Mouse (Mus musculus): Measurements from ENCODE around the gene Mip. TPM values are rescaled to one million over a fixed set of nuclear protein-coding genes. Genes with fewer than 3 reads are reported as not detected.

Mip gene
- total RNA-seq (2014; rRNA removed) = 0.05 TPM in 1 of 2 replicates, not detected in the other
- not detected in 2 replicates for polyA plus RNA-seq (2015; fragmentation: Nextera tagmentation; extraction: Ambion mirVana)

- Histone ChIP-seq H3K27ac (ENCODE audit: low read depth, low read length) (no peak within 1 kb of the TSS), H3K27me3 (ENCODE audit: insufficient read depth, low read length) (no peaks in the 10 kb centered on the region), H3K4me2 (ENCODE audit: low read depth) (no peak within 1 kb of the TSS), H3K9me3 (ENCODE audit: low read length) (no peaks in the 10 kb centered on the region), H3K36me3 (ENCODE audit: insufficient read depth) (no peaks in the 10 kb centered on the region), H3K4me1 (ENCODE audit: insufficient read depth) (no peaks in the 10 kb centered on the region), H3K4me3 (ENCODE audit: low read depth, low read length) (no peak within 1 kb of the TSS), H3K9ac (no peak within 1 kb of the TSS)
- ATAC-seq = no peak
- WGBS = 19% methylated on average over 4 of the region's 4 CpGs
- DNase-seq = no peak
- no peak for TF ChIP-seq CTCF (IDR thresholded peaks at IDR 0.05; ENCODE audit: low read depth)
Observed at GRCm38 (mm10) chr10:128225538-128225937, at the start of gene Mip. TSS of gene Mip (plus strand) at chr10:128225838.

GRCm38 (mm10) chr10:128175996-128176755 lies 49.5 kb upstream of the Mip start:
- H3K4me2 ChIP-seq (ENCODE audit: low read depth) = peak overlapping the region; percentile 76
- no peak for TF ChIP-seq CTCF (IDR thresholded peaks at IDR 0.05; ENCODE audit: low read depth)
- ATAC-seq (peak; percentile 95), DNase-seq (peak; percentile 79)
- H3K27me3 ChIP-seq (ENCODE audit: insufficient read depth, low read length) = no peaks in the 10 kb centered on the region
- no peak overlapping the region for H3K27ac ChIP-seq (ENCODE audit: low read depth, low read length)
- peaks cover 7% of the 10 kb centered on the region; the same call in 1 of the 2 replicates for H3K4me1 ChIP-seq (ENCODE audit: insufficient read depth)
- H3K36me3 ChIP-seq (ENCODE audit: insufficient read depth) = no peaks in the 10 kb centered on the region
- H3K4me3 ChIP-seq (ENCODE audit: low read depth, low read length) = peak overlapping the region; percentile 49
- H3K9me3 ChIP-seq (ENCODE audit: low read length) = no peaks in the 10 kb centered on the region
- 2% methylated on average over 17 of the region's 17 CpGs for WGBS
- H3K9ac ChIP-seq = peak overlapping the region; percentile 40

GRCm38 (mm10) chr10:128177316-128177715 lies 48.3 kb upstream of the Mip start:
- ATAC-seq (no peak; the same call in 1 of the 2 replicates), DNase-seq (no peak)
- WGBS = 88% methylated on average over 4 of the region's 4 CpGs
- no peak for TF ChIP-seq CTCF (IDR thresholded peaks at IDR 0.05; ENCODE audit: low read depth)
- Histone ChIP-seq H3K4me1 (ENCODE audit: insufficient read depth) (peaks cover 7% of the 10 kb centered on the region; the same call in 1 of the 2 replicates), H3K27me3 (ENCODE audit: insufficient read depth, low read length) (no peaks in the 10 kb centered on the region), H3K4me3 (ENCODE audit: low read depth, low read length) (no peak overlapping the region), H3K36me3 (ENCODE audit: insufficient read depth) (no peaks in the 10 kb centered on the region), H3K9ac (no peak overlapping the region), H3K9me3 (ENCODE audit: low read length) (no peaks in the 10 kb centered on the region), H3K27ac (ENCODE audit: low read depth, low read length) (no peak overlapping the region), H3K4me2 (ENCODE audit: low read depth) (no peak overlapping the region)

- 1% methylated on average over 6 of the region's 6 CpGs for WGBS
- ATAC-seq (no peak), DNase-seq (no peak)
- Histone ChIP-seq H3K4me1 (ENCODE audit: insufficient read depth) (peaks cover 7% of the 10 kb centered on the region; the same call in 1 of the 2 replicates), H3K9ac (no peak within 1 kb of the TSS), H3K27me3 (ENCODE audit: insufficient read depth, low read length) (no peaks in the 10 kb centered on the region), H3K4me3 (ENCODE audit: low read depth, low read length) (no peak within 1 kb of the TSS), H3K27ac (ENCODE audit: low read depth, low read length) (no peak within 1 kb of the TSS), H3K4me2 (ENCODE audit: low read depth) (no peak within 1 kb of the TSS), H3K9me3 (ENCODE audit: low read length) (no peaks in the 10 kb centered on the region), H3K36me3 (ENCODE audit: insufficient read depth) (no peaks in the 10 kb centered on the region)
- no peak for TF ChIP-seq CTCF (IDR thresholded peaks at IDR 0.05; ENCODE audit: low read depth)
Observed at GRCm38 (mm10) chr10:128179989-128180388, 45.6 kb upstream of the Mip start, which contains the start of gene Rbms2. TSS of gene Rbms2 (minus strand) at chr10:128180297.

GRCm38 (mm10) chr10:128184296-128184695 lies 41.3 kb upstream of the Mip start:
- TF ChIP-seq CTCF (IDR thresholded peaks at IDR 0.05; ENCODE audit: low read depth) = no peak
- H3K36me3 ChIP-seq (ENCODE audit: insufficient read depth) = no peaks in the 10 kb centered on the region
- H3K27ac ChIP-seq (ENCODE audit: low read depth, low read length) = no peak overlapping the region
- no peak for DNase-seq
- H3K9ac ChIP-seq = no peak overlapping the region
- H3K9me3 ChIP-seq (ENCODE audit: low read length) = no peaks in the 10 kb centered on the region
- WGBS = 87% methylated on average over 2 of the region's 2 CpGs
- no peak overlapping the region for H3K4me2 ChIP-seq (ENCODE audit: low read depth)
- no peak for ATAC-seq
- H3K4me1 ChIP-seq (ENCODE audit: insufficient read depth) = no peaks in the 10 kb centered on the region
- H3K4me3 ChIP-seq (ENCODE audit: low read depth, low read length) = no peak overlapping the region
- no peaks in the 10 kb centered on the region for H3K27me3 ChIP-seq (ENCODE audit: insufficient read depth, low read length)

GRCm38 (mm10) chr10:128185277-128185940 lies 40.2 kb upstream of the Mip start:
- H3K4me3 ChIP-seq (ENCODE audit: low read depth, low read length) = no peak overlapping the region
- ATAC-seq (no peak), DNase-seq (no peak)
- TF ChIP-seq CTCF (IDR thresholded peaks at IDR 0.05; ENCODE audit: low read depth) = no peak
- H3K27me3 ChIP-seq (ENCODE audit: insufficient read depth, low read length) = no peaks in the 10 kb centered on the region
- no peak overlapping the region for H3K9ac ChIP-seq
- no peaks in the 10 kb centered on the region for H3K36me3 ChIP-seq (ENCODE audit: insufficient read depth)
- H3K9me3 ChIP-seq (ENCODE audit: low read length) = no peaks in the 10 kb centered on the region
- no peak overlapping the region for H3K4me2 ChIP-seq (ENCODE audit: low read depth)
- H3K27ac ChIP-seq (ENCODE audit: low read depth, low read length) = no peak overlapping the region
- WGBS = 83% methylated on average over 6 of the region's 6 CpGs
- H3K4me1 ChIP-seq (ENCODE audit: insufficient read depth) = no peaks in the 10 kb centered on the region

- Histone ChIP-seq H3K9me3 (ENCODE audit: low read length) (no peaks in the 10 kb centered on the region), H3K9ac (no peak overlapping the region), H3K27me3 (ENCODE audit: insufficient read depth, low read length) (no peaks in the 10 kb centered on the region), H3K27ac (ENCODE audit: low read depth, low read length) (no peak overlapping the region), H3K36me3 (ENCODE audit: insufficient read depth) (no peaks in the 10 kb centered on the region), H3K4me2 (ENCODE audit: low read depth) (no peak overlapping the region), H3K4me3 (ENCODE audit: low read depth, low read length) (no peak overlapping the region), H3K4me1 (ENCODE audit: insufficient read depth) (no peaks in the 10 kb centered on the region)
- WGBS = 50% methylated on average over 2 of the region's 2 CpGs
- ATAC-seq = no peak; the same call in 1 of the 2 replicates
- TF ChIP-seq CTCF (IDR thresholded peaks at IDR 0.05; ENCODE audit: low read depth) = peak; percentile 93
- peak; percentile 87 for DNase-seq
Observed at GRCm38 (mm10) chr10:128185959-128186358, 39.7 kb upstream of the Mip start.

Measured in forebrain, postnatal 0 days (tissue).